Mouse (Mus musculus): Measurements from ENCODE around the gene Gabrb3.

DNA sequence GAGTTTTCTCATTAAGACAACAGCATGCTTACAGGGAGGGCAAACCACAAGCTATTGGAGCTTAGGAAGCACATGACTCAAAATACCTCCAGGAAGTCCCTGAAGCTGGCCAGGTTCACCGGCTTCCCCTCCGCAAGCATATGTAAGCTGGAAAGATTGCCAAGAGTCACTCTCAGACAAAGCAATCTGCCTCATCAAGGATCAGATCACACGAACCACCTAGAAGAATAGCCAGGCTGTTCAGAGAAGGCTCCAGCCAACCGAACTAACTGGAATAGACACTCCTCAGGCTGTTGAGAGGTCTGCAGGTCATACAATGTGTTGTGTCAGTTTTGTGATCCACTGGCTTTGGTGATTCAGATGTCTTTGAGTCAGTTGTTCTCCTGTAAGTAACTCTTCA, 8.3 kb upstream of the Gabrb3 start:
- TF ChIP-seq GATA1 (IDR thresholded peaks at IDR 0.05; ENCODE audit: low read length) (no peak), TAL1 (IDR thresholded peaks at IDR 0.05; ENCODE audit: low read length) (no peak)
